24 mouse cellular contexts compared by ENCODE assay signal in genomic region chr2:34548961-34549360, GRCm38 (mm10).
A peak's percentile ranks its signal among the peaks of the same experiment; 100 is the strongest.
DNase-seq lines count a peak whose midpoint lies in the region; ATAC-seq and TF ChIP-seq lines count a peak whose summit lies in the region.
"Had no signal": no experiment of that assay in that cellular context is flagged by ENCODE, and none has a peak within 500 bp of the region (broad histone marks: within the 10 kb centered on the region; RNA-seq: fewer than 3 reads in every experiment).

No protein-coding gene starts in this region.

- H3K27ac ChIP-seq in heart, embryonic 10.5 days: peak overlapping the region; percentile 73; the same call in 1 of the 2 replicates
- H3K27ac ChIP-seq in heart, postnatal 0 days (ENCODE audit: low read depth): peak overlapping the region; percentile 67
- peak overlapping the region; percentile 76; the same call in 1 of the 2 replicates for H3K27ac ChIP-seq in stomach, embryonic 14.5 days (ENCODE audit: low read length)
- no peak overlapping the region for H3K27ac ChIP-seq in layer of hippocampus, adult 2 months
- H3K27ac ChIP-seq: embryonic facial prominence, embryonic 15.5 days; forebrain, embryonic 10.5 days; left cerebral cortex, adult 2 months; midbrain, embryonic 15.5 days had no signal

- no peak for TF ChIP-seq CTCF in heart, postnatal 0 days (IDR thresholded peaks at IDR 0.05; ENCODE audit: low read depth)
- TF ChIP-seq CTCF in layer of hippocampus, adult 2 months (conservative IDR thresholded peaks at IDR 0.05): no peak

- WGBS in heart, embryonic 10.5 days: 88% methylated on average over 5 of the region's 5 CpGs
- WGBS in heart, postnatal 0 days: 67% methylated on average over 5 of the region's 5 CpGs
- 51% methylated on average over 5 of the region's 5 CpGs for WGBS in stomach, embryonic 14.5 days

- H3K4me3 ChIP-seq in heart, embryonic 10.5 days: no peak overlapping the region
- H3K4me3 ChIP-seq in heart, postnatal 0 days (ENCODE audit: low read depth, low read length): no peak overlapping the region
- no peak overlapping the region for H3K4me3 ChIP-seq in stomach, embryonic 14.5 days (ENCODE audit: low read depth, low read length)
- no peak overlapping the region for H3K4me3 ChIP-seq in layer of hippocampus, adult 2 months
- H3K4me3 ChIP-seq: embryonic facial prominence, embryonic 15.5 days; forebrain, embryonic 10.5 days; left cerebral cortex, adult 2 months; megakaryocyte, embryonic 14.5 days; midbrain, embryonic 15.5 days; myocyte had no signal

- H3K27me3 ChIP-seq in heart, embryonic 10.5 days (ENCODE audit: insufficient read depth, poor library complexity, severe bottlenecking): no peaks in the 10 kb centered on the region
- H3K27me3 ChIP-seq in heart, postnatal 0 days (ENCODE audit: control insufficient read depth, insufficient read depth, low read length): no peaks in the 10 kb centered on the region
- H3K27me3 ChIP-seq in stomach, embryonic 14.5 days (ENCODE audit: control insufficient read depth, insufficient read depth, low read length): no peaks in the 10 kb centered on the region
- H3K27me3 ChIP-seq: embryonic facial prominence, embryonic 15.5 days; megakaryocyte, embryonic 14.5 days; midbrain, embryonic 15.5 days had no signal

- H3K9ac ChIP-seq in heart, postnatal 0 days (replicated peaks; ENCODE audit: low read depth, low read length): no peak overlapping the region
- H3K9ac ChIP-seq in stomach, embryonic 14.5 days (replicated peaks; ENCODE audit: low read depth, low read length): no peak overlapping the region
- H3K9ac ChIP-seq: embryonic facial prominence, embryonic 15.5 days; forebrain, postnatal 0 days; midbrain, embryonic 15.5 days had no signal

- DNase-seq in heart, embryonic 10.5 days (ENCODE audit: low spot score): no peak
- DNase-seq in heart, postnatal 36 days: no peak
- no peak for DNase-seq in heart, postnatal 0 days (ENCODE audit: low spot score)
- DNase-seq in heart, postnatal 10 days: no peak
- peak; percentile 15 for DNase-seq in 3T3-L1 (ENCODE audit: low read depth, low spot score)
- no peak for DNase-seq in cerebellum, adult 9-10 months
- no peak for DNase-seq in layer of hippocampus, adult 2 months (ENCODE audit: low spot score in 2 of 2)
- DNase-seq: adrenal gland, postnatal 25 days; cerebellum, adult 11 months; cerebellum, postnatal 14 days; forebrain, postnatal 0 days; kidney, postnatal 14 days; layer of hippocampus, adult 9-11 months; left cerebral cortex, postnatal 4 days; liver; lung, postnatal 10 days; spleen, adult 18-20 months had no signal

- no peak for TF ChIP-seq EP300 in heart, postnatal 0 days (IDR thresholded peaks at IDR 0.05; ENCODE audit: low read depth)

- H3K4me2 ChIP-seq in heart, postnatal 0 days (ENCODE audit: low read depth, low read length): no peak overlapping the region
- no peak overlapping the region for H3K4me2 ChIP-seq in stomach, embryonic 14.5 days (replicated peaks; ENCODE audit: low read depth, low read length)
- H3K4me2 ChIP-seq: embryonic facial prominence, embryonic 15.5 days; midbrain, embryonic 15.5 days had no signal

- no peaks in the 10 kb centered on the region for H3K36me3 ChIP-seq in heart, embryonic 10.5 days
- no peaks in the 10 kb centered on the region for H3K36me3 ChIP-seq in heart, postnatal 0 days (replicated peaks; ENCODE audit: control insufficient read depth, insufficient read depth, low read length)
- H3K36me3 ChIP-seq in stomach, embryonic 14.5 days (ENCODE audit: control insufficient read depth, insufficient read depth, low read length): no peaks in the 10 kb centered on the region
- H3K36me3 ChIP-seq: embryonic facial prominence, embryonic 15.5 days; midbrain, embryonic 15.5 days had no signal

- intact Hi-C loops in heart, postnatal 36 days (cut with DNase I): no loop called here
- intact Hi-C loops in heart, postnatal 10 days (cut with DNase I): no loop called here

- H3K4me1 ChIP-seq in heart, embryonic 10.5 days: peaks cover 49% of the 10 kb centered on the region
- H3K4me1 ChIP-seq in heart, postnatal 0 days (ENCODE audit: control insufficient read depth, insufficient read depth): peaks cover 24% of the 10 kb centered on the region; the same call in 1 of the 2 replicates
- peaks cover 44% of the 10 kb centered on the region for H3K4me1 ChIP-seq in stomach, embryonic 14.5 days (ENCODE audit: control insufficient read depth, insufficient read depth, low read length)

- no peaks in the 10 kb centered on the region for H3K9me3 ChIP-seq in heart, embryonic 10.5 days
- H3K9me3 ChIP-seq in heart, postnatal 0 days (replicated peaks; ENCODE audit: control insufficient read depth, low read length): no peaks in the 10 kb centered on the region
- H3K9me3 ChIP-seq in stomach, embryonic 14.5 days (ENCODE audit: control insufficient read depth, low read depth, low read length): no peaks in the 10 kb centered on the region
- H3K9me3 ChIP-seq: embryonic facial prominence, embryonic 15.5 days; forebrain, embryonic 10.5 days; megakaryocyte, embryonic 14.5 days; midbrain, embryonic 15.5 days had no signal

- no peak for ATAC-seq in heart, postnatal 0 days (ENCODE audit: insufficient read depth, low read depth)
- no peak for ATAC-seq in stomach, embryonic 14.5 days (ENCODE audit: insufficient number of reproducible peaks, insufficient read depth, low FRiP score, low read depth)
- ATAC-seq: forebrain, postnatal 0 days; midbrain, embryonic 15.5 days had no signal
